Mouse (Mus musculus) testis, adult 2 months (tissue): ENCODE results near the gene Gpr146.

Source experiments
- CTCF ChIP-seq: fragments of 200-500 bp; IDR thresholded peaks from 2 replicates; pipeline ENCODE4 v1.5.1; 2012; ENCODE audit warnings: low read depth, mild to moderate bottlenecking, inconsistent platforms, low read length, moderate library complexity; ENCODE audit not compliant: control insufficient read depth, insufficient read depth, insufficient replicate concordance
- POLR2A ChIP-seq: fragments of 200-500 bp; IDR thresholded peaks from 2 replicates; pipeline ENCODE4 v1.6.1; 2012; ENCODE audit warnings: low read depth, mild to moderate bottlenecking, inconsistent platforms, low read length, moderate library complexity; ENCODE audit not compliant: control insufficient read depth

DNA sequence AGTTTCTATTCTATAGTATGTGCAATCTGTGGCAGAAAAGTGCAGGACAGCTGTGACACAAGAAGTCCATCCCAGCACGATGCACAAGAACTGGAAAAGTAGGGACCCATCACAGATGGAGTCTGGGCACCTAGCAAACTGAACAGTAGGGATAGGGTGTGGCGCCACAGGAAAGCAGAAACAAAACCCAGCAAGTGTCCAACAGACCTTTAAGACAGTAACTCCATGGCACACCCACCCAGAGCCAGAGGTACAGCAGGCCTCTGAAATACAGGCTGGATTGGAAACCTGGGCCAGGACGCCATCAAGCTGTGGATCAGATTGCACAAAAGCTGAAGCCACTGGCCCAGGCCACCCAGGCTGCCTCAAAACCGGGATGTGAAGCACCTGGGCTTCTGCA is 65.5 kb downstream of the Gpr146 start:
- TF ChIP-seq POLR2A (no peak), CTCF (no peak)
